Mouse (Mus musculus): ENCODE data around the gene Trim58.

The Trim58 gene

DNA sequence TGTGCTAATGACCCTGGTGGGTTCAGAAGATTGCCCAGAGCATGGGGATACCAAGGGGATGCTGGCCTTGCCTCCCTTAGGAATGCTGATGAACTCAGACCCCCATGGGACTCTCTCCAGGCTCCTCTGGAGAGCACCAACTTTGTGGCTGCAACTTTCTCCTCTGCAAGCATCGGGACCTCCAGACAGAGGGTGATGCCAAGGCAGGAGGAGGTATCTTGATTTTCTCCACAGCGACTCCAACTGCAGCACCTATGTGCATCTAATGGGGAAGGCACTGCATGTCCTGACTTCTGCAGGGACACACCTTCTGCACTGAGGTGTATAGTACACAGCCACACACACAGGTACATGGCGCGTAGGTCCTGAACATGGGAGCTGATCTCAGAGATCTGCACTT is 18.3 kb downstream of the Trim58 start, which contains the start of gene Olfr322:
Gene Olfr322, plus strand, starts transcription at position 187 of the 400 bp plus-strand sequence.
- DNase-seq, result no peak

DNA sequence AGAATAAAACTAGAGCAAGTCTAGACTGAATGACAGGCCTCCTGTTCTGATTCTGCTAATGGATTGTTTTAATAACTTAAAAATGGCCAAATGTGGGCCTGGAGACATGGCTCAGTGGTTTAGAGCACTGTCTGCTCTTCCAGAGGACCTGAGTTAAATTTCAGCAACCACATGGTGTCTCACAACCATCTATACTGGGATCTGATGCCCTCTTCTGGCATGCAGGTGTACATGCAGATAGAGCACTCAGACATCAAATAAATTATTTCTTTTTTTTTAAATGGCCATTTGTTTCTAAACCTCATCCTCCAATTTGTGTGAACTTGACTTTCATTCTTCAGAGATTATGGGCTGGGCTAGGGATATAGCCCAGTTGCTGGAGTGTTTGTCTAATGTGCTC is 29.0 kb downstream of the Trim58 start:
- DNase-seq, result no peak

DNA sequence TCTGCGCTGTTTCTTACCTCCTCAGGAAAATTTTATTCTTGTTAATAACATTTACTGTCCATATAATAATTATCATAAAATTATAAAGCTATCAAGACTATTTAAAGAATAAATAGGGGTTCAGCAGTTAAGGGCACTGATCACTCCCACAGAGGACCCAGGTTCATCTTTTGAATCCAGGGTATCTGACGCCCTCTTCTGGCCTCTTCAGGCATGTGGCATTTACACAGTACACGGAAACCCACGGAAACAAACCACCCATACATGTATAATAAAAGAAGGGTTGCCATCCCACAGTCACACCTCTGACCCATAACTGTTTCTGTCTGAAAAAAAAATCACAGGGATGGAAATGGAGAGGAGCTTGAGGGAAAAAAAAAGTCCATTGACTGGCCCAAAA is 31.6 kb downstream of the Trim58 start:
- no peak for DNase-seq

GRCm38 (mm10) chr11:58680799-58681198 is 40.5 kb downstream of the Trim58 start, which contains the start of gene Olfr320:
Olfr320 (plus strand) TSS chr11:58681099.
- no peak for DNase-seq

- no peak for DNase-seq
Observed at GRCm38 (mm10) chr11:58698862-58699261, 58.6 kb downstream of the Trim58 start, which contains the start of gene Olfr319. Olfr319 (plus strand) TSS chr11:58699162.
